Mouse (Mus musculus): ENCODE data around the gene Nlrp4a.
"Not testable (repeated sequence)": the region's sequence is repeated elsewhere in the genome, so short reads cannot be mapped to it uniquely, and the experiment has no call there.

Nlrp4a gene

DNA sequence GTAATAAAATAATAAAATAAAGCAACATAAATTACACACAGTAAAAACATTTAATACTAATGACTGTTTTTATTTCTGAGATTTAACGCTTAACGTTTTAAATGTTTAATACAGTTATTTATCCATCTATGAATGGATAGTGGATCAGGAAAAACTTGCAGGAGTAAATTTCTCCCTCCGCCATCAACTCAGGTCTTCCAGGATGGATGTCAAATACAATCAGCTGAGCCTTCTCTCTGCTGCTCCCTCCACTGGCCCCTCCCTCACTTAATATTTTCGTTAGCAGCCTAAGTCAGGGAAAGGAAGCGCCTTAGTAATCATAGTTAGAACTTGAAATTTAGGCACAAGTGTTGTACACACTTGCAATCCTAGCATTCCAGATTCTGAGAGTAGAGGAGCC lies at the start of gene Nlrp4a:
Nlrp4a (plus strand) TSS at position 301 of the 400 bp plus-strand sequence.
- no peak for DNase-seq (ENCODE audit: low spot score in 2 of 2)

DNA sequence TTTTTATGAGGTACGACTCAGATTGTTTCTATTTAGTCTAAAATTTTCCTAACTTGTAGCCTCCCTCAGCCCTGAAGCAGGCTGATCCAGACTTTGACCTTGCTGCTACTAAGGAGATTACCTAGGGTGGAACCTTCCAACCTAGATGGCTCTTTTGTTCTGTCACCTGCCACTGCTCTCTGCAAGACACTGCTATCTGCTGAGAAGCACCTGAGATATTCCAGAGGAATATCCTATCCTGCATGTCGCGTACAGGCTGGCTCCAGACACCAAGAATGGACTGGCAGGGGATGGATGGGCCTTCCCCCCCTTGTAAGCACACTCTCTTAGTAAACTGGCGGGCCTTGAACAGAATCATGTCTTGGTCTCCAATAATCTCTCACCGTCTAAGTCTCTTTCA lies 48.2 kb upstream of the Nlrp4a start:
- DNase-seq (ENCODE audit: low spot score in 2 of 2): not testable (repeated sequence)

DNA sequence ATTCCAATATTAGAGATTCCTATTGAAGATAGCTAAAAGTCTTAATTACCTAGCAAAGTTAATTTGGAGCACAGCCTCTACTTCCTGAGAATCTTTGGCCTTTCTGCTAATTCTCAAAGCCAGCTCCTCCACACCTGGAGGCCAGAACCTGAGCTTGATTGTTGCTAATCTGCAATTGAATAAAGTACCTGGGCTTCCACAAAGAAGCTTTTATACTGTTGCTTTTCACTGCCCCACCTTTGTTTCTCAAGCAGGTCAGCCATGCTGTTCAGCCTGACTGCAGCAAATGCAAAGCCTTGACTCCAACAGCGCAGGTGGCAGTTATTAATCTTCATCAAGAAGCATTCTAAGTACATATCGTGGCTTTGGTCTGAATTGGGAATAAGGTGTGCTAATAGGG lies 43.8 kb upstream of the Nlrp4a start:
- DNase-seq (ENCODE audit: low spot score in 2 of 2): not testable (repeated sequence)

DNA sequence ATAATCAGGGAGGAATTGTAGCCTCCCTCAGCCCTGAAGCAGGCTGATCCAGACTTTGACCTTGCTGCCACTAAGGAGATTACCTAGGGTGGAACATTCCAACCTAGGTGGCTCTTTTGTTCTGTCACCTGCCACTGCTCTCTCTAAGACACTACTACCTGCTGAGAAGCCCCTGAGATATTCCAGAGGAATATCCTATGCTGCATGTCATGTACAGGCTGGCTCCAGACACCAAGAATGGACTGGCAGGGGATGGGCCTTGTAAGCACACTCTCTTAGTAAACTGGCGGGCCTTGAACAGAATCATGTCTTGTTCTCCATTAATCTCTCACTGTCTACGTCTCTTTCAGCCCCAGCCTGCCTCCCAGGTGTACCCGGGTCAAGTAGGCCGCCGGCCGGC lies 43.1 kb upstream of the Nlrp4a start:
- not testable (repeated sequence) for DNase-seq (ENCODE audit: low spot score in 2 of 2)

DNA sequence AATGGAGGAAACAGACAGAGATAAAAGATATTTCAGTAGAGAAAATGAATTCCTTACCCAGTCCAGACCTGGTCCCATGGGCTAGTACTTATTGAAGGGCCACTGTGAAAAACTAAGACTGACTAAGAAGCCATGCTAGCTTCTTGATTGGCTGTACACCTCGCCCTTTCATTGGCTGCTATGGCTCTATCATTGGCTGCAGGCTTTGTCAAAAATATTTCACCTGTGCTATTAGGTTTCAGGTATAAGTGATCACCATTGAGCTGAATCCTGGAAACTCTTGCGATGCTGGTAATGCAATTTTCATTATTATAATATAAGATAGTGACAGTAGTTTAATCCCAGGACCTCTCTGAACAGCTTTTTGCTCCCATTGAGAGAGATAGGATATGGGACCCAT lies 31.3 kb upstream of the Nlrp4a start, which contains the start of gene Nlrp9c:
Nlrp9c (minus strand) TSS at position 101 of the 400 bp plus-strand sequence.
- not testable (repeated sequence) for DNase-seq (ENCODE audit: low spot score in 2 of 2)

DNA sequence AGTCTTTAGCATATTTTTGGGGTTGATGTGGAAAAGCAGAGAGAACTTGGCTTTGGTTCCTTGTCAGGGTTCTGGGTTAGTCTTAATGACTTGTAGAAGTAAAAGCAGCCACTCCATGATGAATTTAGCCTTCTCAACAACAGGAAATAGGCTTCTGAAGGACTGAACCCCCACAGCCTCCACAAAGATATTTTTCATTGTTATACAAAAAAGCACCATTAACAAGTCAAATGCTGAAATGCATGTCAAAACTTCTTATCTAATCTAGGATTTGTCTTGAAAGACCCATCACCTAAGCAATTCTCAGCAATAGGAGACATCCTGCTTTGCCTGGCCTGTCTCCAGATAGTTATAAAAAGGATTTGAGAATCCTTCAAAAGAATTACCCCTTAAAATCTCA lies 41.8 kb downstream of the Nlrp4a start:
- no peak for DNase-seq (ENCODE audit: low spot score in 2 of 2)

DNA sequence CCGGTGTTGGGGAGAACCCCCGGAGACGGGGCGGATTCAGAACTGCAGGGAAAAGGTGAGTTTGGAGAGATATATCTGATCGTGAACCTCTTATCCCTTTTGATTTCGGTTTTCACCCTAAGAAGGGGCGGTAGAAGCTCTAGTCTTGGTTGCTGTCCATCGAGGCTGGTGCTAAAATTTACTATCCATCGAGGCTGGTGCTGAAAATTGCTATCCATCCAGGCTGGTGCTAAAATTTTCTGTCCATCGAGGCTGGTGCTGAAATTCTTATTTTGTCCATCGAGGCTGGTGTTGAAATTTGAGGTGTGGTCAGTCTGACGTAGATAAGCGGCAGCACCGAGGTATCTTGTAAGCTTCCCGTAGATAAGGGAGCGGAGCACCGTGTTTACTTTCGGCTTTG lies 54.6 kb downstream of the Nlrp4a start:
- not testable (repeated sequence) for DNase-seq (ENCODE audit: low spot score in 2 of 2)

Measured in spleen, postnatal 14 days (tissue).